Mouse (Mus musculus): ENCODE data around the gene Sbk1.

The Sbk1 gene

DNA sequence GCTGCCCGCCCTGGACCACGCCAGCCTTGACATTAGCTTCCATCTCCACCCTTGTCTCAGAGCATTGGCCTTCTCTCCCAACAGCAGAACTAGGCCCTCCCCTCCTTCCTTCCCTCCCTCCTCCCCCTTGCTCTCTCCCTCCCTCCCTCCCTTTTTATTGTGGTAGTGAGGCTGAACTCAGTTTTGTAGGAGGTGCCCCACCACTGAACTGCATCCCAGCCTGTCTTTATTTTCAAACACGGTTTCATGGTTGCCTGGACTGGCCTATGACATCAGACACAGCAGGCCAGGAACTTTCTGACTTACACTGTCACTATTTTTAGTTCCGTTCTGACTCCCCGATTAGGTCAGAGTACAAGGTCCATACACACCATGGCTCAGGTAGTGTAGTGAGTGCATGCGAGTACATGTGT lies 67.8 kb downstream of the Sbk1 start:
- DNase-seq, result no peak

GRCm38 (mm10) chr7:126340896-126341295 lies 68.5 kb downstream of the Sbk1 start:
- no peak for DNase-seq

Data from cerebellum, adult 11-12 months (tissue).